In genomic region chr14:21075751-21076500, GRCm38 (mm10) we compare ENCODE assay signal across 8 mouse cellular contexts. TPM values are rescaled to one million over a fixed set of nuclear protein-coding genes. Genes with fewer than 3 reads are reported as not detected.
DNase-seq lines count a peak whose midpoint lies in the region; ATAC-seq and TF ChIP-seq lines count a peak whose summit lies in the region.

No protein-coding gene starts in this region.

- H3K9me3 ChIP-seq in hindbrain, postnatal 0 days (ENCODE audit: low read length), result no peaks in the 10 kb centered on the region

- peak; percentile 87 for ATAC-seq in activated CD4-positive, CD25-positive, alpha-beta regulatory T cell, adult 4 months
- peak; percentile 76 for ATAC-seq in common myeloid progenitor, adult 5-6 weeks (replicated peaks; ENCODE audit: low read depth, poor library complexity, severe bottlenecking)
- peak; percentile 98 for ATAC-seq in hindbrain, postnatal 0 days
- ATAC-seq in megakaryocyte, adult 5-6 weeks (ENCODE audit: poor library complexity, severe bottlenecking), result peak; percentile 93

- H3K4me3 ChIP-seq in gastrocnemius, adult 2 months, result peak overlapping the region; percentile 77
- H3K4me3 ChIP-seq in hindbrain, postnatal 0 days (ENCODE audit: low read length), result peak overlapping the region; percentile 66

- H3K27me3 ChIP-seq in hindbrain, postnatal 0 days (ENCODE audit: insufficient read depth, low read length), result no peaks in the 10 kb centered on the region

- intact Hi-C loops in gastrocnemius, adult 2 months (cut with DNase I), result loop anchor here (2.0 kb wide), 1 partner anchor 23 kb away; the partner anchor contains the start of genes Adk and Ap3m1

- 0 out of 2 replicates have a peak, but pooled peaks cover 3% of the 10 kb centered on the region for H3K4me1 ChIP-seq in hindbrain, postnatal 0 days (ENCODE audit: insufficient read depth, low read length)

- WGBS in hindbrain, postnatal 0 days, result 1% methylated on average over 50 of the region's 59 CpGs

- TF ChIP-seq CTCF in gastrocnemius, adult 2 months (IDR thresholded peaks at IDR 0.05), result no peak; the same call in 1 of the 2 replicates
- no peak for TF ChIP-seq CTCF in hindbrain, postnatal 0 days (IDR thresholded peaks at IDR 0.05; ENCODE audit: low read depth)

- no peaks in the 10 kb centered on the region for H3K36me3 ChIP-seq in hindbrain, postnatal 0 days (ENCODE audit: insufficient read depth, low read length)

- peak overlapping the region; percentile 94 for H3K27ac ChIP-seq in gastrocnemius, adult 2 months
- peak overlapping the region; percentile 74 for H3K27ac ChIP-seq in hindbrain, postnatal 0 days

- DNase-seq in gastrocnemius, adult 2 months, result peak; percentile 96
- peak; percentile 95 for DNase-seq in hindbrain, postnatal 0 days (ENCODE audit: low spot score)
- peak; percentile 85 to 86 for DNase-seq in left cerebral cortex, adult 8-10 months (ENCODE audit: low spot score in 2 of 2)
- DNase-seq in right cerebral cortex, adult 18-20 months, result peak; percentile 90
- DNase-seq in urinary bladder, adult 2 months (ENCODE audit: low spot score), result peak; percentile 95

- H3K4me2 ChIP-seq in hindbrain, postnatal 0 days (ENCODE audit: low read depth, low read length), result peak overlapping the region; percentile 82

- peak overlapping the region; percentile 61 for H3K9ac ChIP-seq in hindbrain, postnatal 0 days (replicated peaks; ENCODE audit: low read length)

RNA-seq across cellular contexts. Expression of gene Adk, which starts 23.6 kb away (rescaled TPM):
- polyA plus RNA-seq in activated CD4-positive, CD25-positive, alpha-beta regulatory T cell, adult 4 months (2017; shearing (Covaris generic)), result 100 to 1,000 TPM; 125 to 151 TPM
- 90.6 and 197 TPM in 2 replicates for total RNA-seq in common myeloid progenitor, adult 5-6 weeks (2017)
- 100 to 1,000 TPM in 1 of 2 experiments, 10 to 100 TPM in 1; 77.1 to 152 TPM for total RNA-seq in gastrocnemius, adult 2 months (2021)
- total RNA-seq in hindbrain, postnatal 0 days (2014; rRNA removed), result 21.4 and 27.4 TPM in 2 replicates
- polyA plus RNA-seq in hindbrain, postnatal 0 days (2015; fragmentation: Nextera tagmentation; extraction: Ambion mirVana), result 63.5 and 65.2 TPM in 2 replicates
- total RNA-seq in left cerebral cortex, adult 8-10 months (2022), result 10 to 100 TPM; 76.2 to 82.1 (median 79.9) TPM
- total RNA-seq in megakaryocyte, adult 5-6 weeks (2015), result 41.2 and 47.1 TPM in 2 replicates
- total RNA-seq in megakaryocyte, adult 5-6 weeks (2017), result 28.6 and 54.7 TPM in 2 replicates
- polyA plus RNA-seq in urinary bladder, adult 2 months (2012; rRNA removed), result 83.3 and 100 TPM in 2 replicates

RNA-seq across cellular contexts. Expression of gene Ap3m1, which starts 23.6 kb away (rescaled TPM):
- polyA plus RNA-seq in activated CD4-positive, CD25-positive, alpha-beta regulatory T cell, adult 4 months (2017; shearing (Covaris generic)), result 10 to 100 TPM; 69.8 to 80.2 TPM
- 52.1 and 64.5 TPM in 2 replicates for total RNA-seq in common myeloid progenitor, adult 5-6 weeks (2017)
- 10 to 100 TPM; 34.6 to 41.0 TPM for total RNA-seq in gastrocnemius, adult 2 months (2021)
- total RNA-seq in hindbrain, postnatal 0 days (2014; rRNA removed), result 53.6 and 55.2 TPM in 2 replicates
- polyA plus RNA-seq in hindbrain, postnatal 0 days (2015; fragmentation: Nextera tagmentation; extraction: Ambion mirVana), result 56.7 and 58.2 TPM in 2 replicates
- total RNA-seq in left cerebral cortex, adult 8-10 months (2022), result 10 to 100 TPM; 56.2 to 70.4 (median 64.6) TPM
- total RNA-seq in megakaryocyte, adult 5-6 weeks (2015), result 66.8 and 78.9 TPM in 2 replicates
- 79.7 and 96.9 TPM in 2 replicates for total RNA-seq in megakaryocyte, adult 5-6 weeks (2017)
- 60.8 and 76.9 TPM in 2 replicates for polyA plus RNA-seq in urinary bladder, adult 2 months (2012; rRNA removed)

Comparison
In these comparisons a context has a peak if more than half of its experiments do, and no peak if none do; other contexts are left out.
1. Peak in every context shown above with its lines: DNase-seq, ATAC-seq, H3K4me3 ChIP-seq and H3K27ac ChIP-seq.